Mouse (Mus musculus): ENCODE measurements at regions not wholly inside any gene's neighbourhood (a gene's known extent, or its start where the extent isn't known, plus 50 kb on each side); places are given as distances from the start of the nearest gene placed in this dataset.

DNA sequence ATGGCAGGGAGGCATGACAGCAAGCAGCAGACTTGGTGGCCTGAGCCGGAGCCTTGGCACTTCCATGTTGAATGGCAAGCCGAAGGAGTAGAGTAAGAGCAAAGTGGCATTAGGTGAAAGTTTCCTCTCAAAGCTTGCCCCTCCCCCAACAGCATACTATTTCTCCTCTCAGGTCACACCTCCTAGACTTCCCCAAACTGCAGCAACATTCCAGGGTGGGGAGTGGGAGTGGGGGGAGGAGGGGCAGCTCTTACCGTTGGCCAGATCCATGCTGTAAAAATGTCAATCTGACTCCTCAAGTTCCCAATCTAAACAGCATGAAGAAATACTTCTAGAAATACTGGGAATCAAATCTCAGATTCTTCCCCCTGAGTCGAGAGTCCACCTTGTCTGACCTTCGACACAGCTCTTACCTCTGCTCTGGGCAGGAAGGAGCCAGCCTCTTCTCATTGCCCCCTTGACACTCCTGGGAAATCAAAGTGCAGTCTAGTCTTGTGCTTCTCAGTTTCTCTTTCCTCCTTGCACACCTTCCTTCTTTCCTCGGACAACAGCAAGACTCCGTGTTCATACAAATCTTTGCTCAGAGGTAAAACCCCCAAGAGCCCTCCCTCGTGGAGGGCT, 794.9 kb upstream of the BB014433 start:
- WGBS: 51% methylated on average over 8 of the region's 8 CpGs
- Histone ChIP-seq H3K27ac (ENCODE audit: low read length) (no peak overlapping the region), H3K9me3 (ENCODE audit: low read length) (no peaks in the 10 kb centered on the region), H3K9ac (replicated peaks; ENCODE audit: low read depth) (no peak overlapping the region), H3K4me3 (ENCODE audit: low read depth, low read length) (no peak overlapping the region), H3K4me2 (replicated peaks; ENCODE audit: low read depth, low read length) (no peak overlapping the region), H3K36me3 (ENCODE audit: insufficient read depth, low read length) (no peaks in the 10 kb centered on the region), H3K4me1 (ENCODE audit: insufficient read depth, low read depth, low read length) (no peaks in the 10 kb centered on the region), H3K27me3 (replicated peaks; ENCODE audit: insufficient read depth, low read length) (no peaks in the 10 kb centered on the region)
- TF ChIP-seq CTCF (IDR thresholded peaks at IDR 0.05): no peak
- TF ChIP-seq EP300 (IDR thresholded peaks at IDR 0.05): no peak
- DNase-seq (ENCODE audit: low spot score) (peak; percentile 32), ATAC-seq (peak; percentile 47; the same call in 1 of the 2 replicates)

DNA sequence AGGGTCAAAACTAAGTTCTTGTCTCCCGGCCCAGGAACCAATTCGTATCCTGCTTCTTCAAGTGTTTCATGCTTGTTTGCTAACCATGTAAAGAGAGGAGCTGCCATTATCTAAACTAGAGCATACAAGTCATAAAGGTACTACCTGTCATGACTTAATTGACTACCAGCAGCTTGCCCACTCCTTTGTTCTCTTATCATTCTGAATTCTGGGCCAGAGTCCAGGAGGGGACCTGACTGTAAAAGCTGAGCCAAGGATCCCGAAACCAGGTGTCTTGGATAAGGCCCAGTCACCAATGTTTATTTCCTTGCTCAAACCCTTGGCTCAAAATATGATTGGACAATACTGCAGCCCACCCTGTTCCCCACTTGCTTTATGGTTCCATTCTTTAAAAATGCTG, 786.9 kb upstream of the BB014433 start:
- 57% methylated on average over 3 of the region's 3 CpGs for WGBS

GRCm38 (mm10) chr8:15821579-15822191, 775.8 kb upstream of the BB014433 start:
- H3K27me3 ChIP-seq (replicated peaks; ENCODE audit: insufficient read depth, low read length): no peaks in the 10 kb centered on the region
- no peak overlapping the region for H3K4me2 ChIP-seq (replicated peaks; ENCODE audit: low read depth, low read length)
- no peak for TF ChIP-seq EP300 (IDR thresholded peaks at IDR 0.05)
- no peak for TF ChIP-seq CTCF (IDR thresholded peaks at IDR 0.05)
- no peak overlapping the region for H3K4me3 ChIP-seq (ENCODE audit: low read depth, low read length)
- no peak for DNase-seq (ENCODE audit: low spot score)
- no peaks in the 10 kb centered on the region for H3K4me1 ChIP-seq (ENCODE audit: insufficient read depth, low read depth, low read length)
- H3K9me3 ChIP-seq (ENCODE audit: low read length): no peaks in the 10 kb centered on the region
- no peaks in the 10 kb centered on the region for H3K36me3 ChIP-seq (ENCODE audit: insufficient read depth, low read length)
- H3K27ac ChIP-seq (ENCODE audit: low read length): no peak overlapping the region
- no peak overlapping the region for H3K9ac ChIP-seq (replicated peaks; ENCODE audit: low read depth)
- no peak for ATAC-seq
- 14% methylated on average over 5 of the region's 5 CpGs for WGBS

More for the DNA sequence above, 786.9 kb upstream of the BB014433 start:
- H3K9me3 ChIP-seq (ENCODE audit: low read length): no peaks in the 10 kb centered on the region
- DNase-seq (ENCODE audit: low spot score) (no peak), ATAC-seq (no peak)
- no peaks in the 10 kb centered on the region for H3K36me3 ChIP-seq (ENCODE audit: insufficient read depth, low read length)
- no peaks in the 10 kb centered on the region for H3K27me3 ChIP-seq (replicated peaks; ENCODE audit: insufficient read depth, low read length)
- H3K9ac ChIP-seq (replicated peaks; ENCODE audit: low read depth): no peak overlapping the region
- no peak overlapping the region for H3K4me3 ChIP-seq (ENCODE audit: low read depth, low read length)
- no peak overlapping the region for H3K4me2 ChIP-seq (replicated peaks; ENCODE audit: low read depth, low read length)
- H3K27ac ChIP-seq (ENCODE audit: low read length): no peak overlapping the region
- TF ChIP-seq EP300 (IDR thresholded peaks at IDR 0.05) (no peak), CTCF (IDR thresholded peaks at IDR 0.05) (no peak)
- no peaks in the 10 kb centered on the region for H3K4me1 ChIP-seq (ENCODE audit: insufficient read depth, low read depth, low read length)

GRCm38 (mm10) chr8:15788421-15788820, 742.5 kb upstream of the BB014433 start:
- ATAC-seq: no peak
- H3K4me1 ChIP-seq (ENCODE audit: insufficient read depth, low read depth, low read length): no peaks in the 10 kb centered on the region
- WGBS: 80% methylated on average over 4 of the region's 4 CpGs
- no peak overlapping the region for H3K4me2 ChIP-seq (replicated peaks; ENCODE audit: low read depth, low read length)
- no peaks in the 10 kb centered on the region for H3K27me3 ChIP-seq (replicated peaks; ENCODE audit: insufficient read depth, low read length)
- H3K36me3 ChIP-seq (ENCODE audit: insufficient read depth, low read length): no peaks in the 10 kb centered on the region
- TF ChIP-seq CTCF (IDR thresholded peaks at IDR 0.05) (no peak), EP300 (IDR thresholded peaks at IDR 0.05) (no peak)
- H3K9ac ChIP-seq (replicated peaks; ENCODE audit: low read depth): no peak overlapping the region
- H3K4me3 ChIP-seq (ENCODE audit: low read depth, low read length): no peak overlapping the region
- no peak overlapping the region for H3K27ac ChIP-seq (ENCODE audit: low read length)
- H3K9me3 ChIP-seq (ENCODE audit: low read length): no peaks in the 10 kb centered on the region
- no peak for DNase-seq (ENCODE audit: low spot score)

All from lung, postnatal 0 days (tissue).